Mouse (Mus musculus) midbrain, embryonic 15.5 days (tissue): ENCODE results near the gene Shisa3. TPM values are rescaled to one million over a fixed set of nuclear protein-coding genes. Genes with fewer than 3 reads are reported as not detected.

ENCODE experiments used
- ATAC-seq: fragments of 200-750 bp; cut with Nextera tagmentation; replicated peaks from 2 replicates; pipeline ENCODE4 v1.8.0; 2017; ENCODE audit warnings: moderate TSS enrichment
- H3K27ac ChIP-seq: fragments of 300-500 bp; sonication (generic); 2 replicates; pipeline ENCODE4 v1.5.1; 2015; ENCODE audit warnings: mild to moderate bottlenecking, inconsistent platforms
- H3K27me3 ChIP-seq: fragments of 300-500 bp; sonication (generic); replicated peaks from 2 replicates; pipeline ENCODE4 v1.6.1; 2015; ENCODE audit warnings: inconsistent platforms
- H3K36me3 ChIP-seq: fragments of 300-500 bp; sonication (generic); replicated peaks from 2 replicates; pipeline ENCODE4 v1.6.1; 2015; ENCODE audit warnings: inconsistent platforms
- H3K4me1 ChIP-seq: fragments of 300-500 bp; sonication (generic); 2 replicates; pipeline ENCODE4 v1.6.1; 2015; ENCODE audit warnings: inconsistent platforms
- H3K4me2 ChIP-seq: fragments of 300-500 bp; sonication (generic); 2 replicates; pipeline ENCODE4 v1.6.1; 2015; ENCODE audit warnings: inconsistent platforms, mild to moderate bottlenecking, moderate library complexity
- H3K4me3 ChIP-seq: fragments of 300-500 bp; sonication (generic); 2 replicates; pipeline ENCODE4 v1.5.1; 2015; ENCODE audit warnings: mild to moderate bottlenecking, inconsistent platforms
- H3K9ac ChIP-seq: fragments of 300-500 bp; sonication (generic); 2 replicates; pipeline ENCODE4 v1.6.1; 2015; ENCODE audit warnings: mild to moderate bottlenecking, inconsistent platforms
- H3K9me3 ChIP-seq: fragments of 300-500 bp; sonication (generic); 2 replicates; pipeline ENCODE4 v1.6.1; 2016; ENCODE audit warnings: inconsistent platforms
- WGBS: fragments of 180-500 bp; shearing (Covaris S2); methylation state at CpG from one replicate; pipeline ENCODE4 v1.1.7; 2015; ENCODE audit warnings: mixed read lengths; 5-methylcytosine and 5-hydroxymethylcytosine counted together
- polyA plus RNA-seq: library from polyadenylated mRNA; unstranded; fragments of >200 nt; fragmentation: Nextera tagmentation; extraction: Ambion mirVana; gene quantifications from 2 replicates; pipeline ENCODE4 v1.2.1, GENCODE M21; 2015

Gene Shisa3
- polyA plus RNA-seq, 1 experiment from 2014 or later: 37.2 TPM

DNA sequence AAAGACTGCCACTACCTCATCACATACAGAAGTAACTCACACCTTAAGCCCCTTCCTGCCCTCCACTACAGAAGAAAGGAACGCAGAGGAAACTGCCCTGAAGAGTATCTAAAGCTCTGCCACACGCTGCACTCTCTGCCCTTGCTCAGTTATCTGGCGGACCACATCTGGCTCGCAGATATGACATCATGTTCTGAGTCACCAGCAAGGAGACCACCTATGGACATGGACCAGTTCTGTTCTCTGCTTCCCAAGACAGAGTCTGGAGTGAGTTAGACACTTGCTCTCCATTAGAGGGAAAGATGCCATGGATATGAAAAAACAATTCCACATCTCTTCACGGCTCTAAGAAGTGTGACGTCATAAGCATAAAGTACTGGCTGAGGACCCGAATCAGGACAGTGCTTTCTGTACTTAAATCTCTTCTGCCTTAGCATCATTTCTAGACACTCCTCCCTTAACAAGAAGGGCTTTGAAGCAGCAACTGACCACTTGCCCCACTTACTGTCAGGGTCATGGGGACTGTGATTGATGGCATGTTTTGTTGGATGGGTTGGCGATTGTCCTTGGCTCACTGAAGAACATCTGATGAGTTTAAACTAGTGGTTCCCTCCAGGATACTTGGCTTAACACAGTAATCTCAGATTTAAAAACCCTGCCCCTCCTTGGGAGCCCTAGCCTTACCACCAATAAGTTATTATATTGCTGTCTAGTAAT is 33.1 kb downstream of the Shisa3 start:
- H3K36me3 ChIP-seq: 0 out of 2 replicates have a peak, but pooled peaks cover 4% of the 10 kb centered on the region
- H3K4me2 ChIP-seq: no peak overlapping the region
- H3K4me1 ChIP-seq: no peaks in the 10 kb centered on the region
- H3K27ac ChIP-seq: no peak overlapping the region
- ATAC-seq: no peak
- H3K9me3 ChIP-seq: no peaks in the 10 kb centered on the region
- H3K9ac ChIP-seq: no peak overlapping the region
- H3K4me3 ChIP-seq: no peak overlapping the region
- WGBS: 89% methylated on average over 8 of the region's 8 CpGs
- peaks cover 71% of the 10 kb centered on the region for H3K27me3 ChIP-seq

DNA sequence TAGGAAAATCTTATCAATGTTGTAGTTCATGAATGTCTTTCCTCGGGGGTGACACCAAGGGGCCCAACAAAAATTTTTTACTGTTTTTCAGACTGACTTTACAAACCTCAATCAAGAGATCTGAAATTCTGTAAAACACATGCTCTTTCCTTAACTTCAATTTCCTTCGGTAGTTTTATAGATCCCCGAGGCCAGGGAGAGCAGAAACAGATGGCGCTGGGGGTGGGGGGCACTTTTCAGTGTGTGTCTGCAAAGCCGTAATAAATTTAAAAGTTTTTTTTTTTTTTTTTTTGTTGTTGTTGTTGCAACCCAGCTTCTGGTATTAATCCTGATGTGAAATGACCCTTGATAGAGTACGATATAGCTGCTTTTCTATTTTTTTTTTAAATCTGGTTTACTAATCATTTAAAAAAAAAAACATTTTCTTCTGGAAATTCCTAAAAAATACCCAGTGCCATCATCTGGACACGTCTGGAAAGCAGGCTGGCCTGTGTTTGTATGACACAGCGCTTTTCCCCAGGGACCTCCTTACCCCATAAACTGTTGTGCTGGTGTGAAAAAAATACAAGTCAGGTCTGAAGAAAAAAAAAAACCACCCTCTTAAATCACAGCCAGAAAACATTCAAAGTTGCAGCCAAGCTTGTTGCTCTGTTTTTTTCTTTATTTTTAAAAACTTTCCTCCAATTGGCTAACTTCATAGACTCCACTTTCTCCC is 33.9 kb downstream of the Shisa3 start:
- Histone ChIP-seq H3K9me3 (no peaks in the 10 kb centered on the region), H3K27ac (no peak overlapping the region), H3K4me2 (no peak overlapping the region), H3K4me3 (no peak overlapping the region), H3K27me3 (peaks cover 63% of the 10 kb centered on the region), H3K36me3 (0 out of 2 replicates have a peak, but pooled peaks cover 4% of the 10 kb centered on the region), H3K9ac (no peak overlapping the region), H3K4me1 (no peaks in the 10 kb centered on the region)
- WGBS: 84% methylated on average over 8 of the region's 8 CpGs
- no peak for ATAC-seq

DNA sequence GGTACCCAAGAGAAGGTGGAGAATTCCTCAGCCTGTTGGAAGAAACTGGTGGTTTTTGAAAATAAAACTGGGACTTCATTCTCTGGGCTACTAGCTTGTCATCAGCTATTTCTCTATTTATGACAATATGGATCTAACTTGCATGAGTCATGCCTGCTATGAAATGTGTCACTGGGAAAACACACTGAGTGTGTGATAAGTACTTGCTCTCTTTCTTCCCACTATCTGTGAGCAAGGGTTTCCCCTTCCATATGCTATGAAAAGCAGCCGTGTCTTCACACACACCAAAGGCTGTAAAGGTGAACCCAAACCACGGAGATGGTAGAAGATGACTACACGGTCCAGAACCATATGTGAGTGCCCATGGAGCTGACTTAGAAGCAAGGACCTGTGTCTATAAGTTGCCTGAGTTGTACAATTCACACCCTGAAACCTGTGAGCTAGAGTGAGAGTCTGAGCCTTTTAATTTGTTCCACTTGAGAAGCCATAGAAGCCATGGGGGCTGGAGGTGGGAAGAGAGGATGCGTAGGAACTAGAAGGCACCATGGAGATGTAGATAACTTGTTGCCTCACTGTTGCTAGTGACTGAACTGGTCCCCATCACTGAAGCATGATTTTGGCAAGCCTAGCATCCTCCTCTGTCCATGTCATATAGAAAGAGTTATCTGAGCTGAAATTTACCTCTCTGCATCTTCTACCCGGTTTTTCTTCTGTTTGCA is 36.0 kb downstream of the Shisa3 start:
- H3K4me2 ChIP-seq: no peak overlapping the region
- H3K27ac ChIP-seq: no peak overlapping the region
- H3K9me3 ChIP-seq: no peaks in the 10 kb centered on the region
- no peak for ATAC-seq
- H3K4me3 ChIP-seq: no peak overlapping the region
- H3K4me1 ChIP-seq: no peaks in the 10 kb centered on the region
- H3K9ac ChIP-seq: no peak overlapping the region
- H3K27me3 ChIP-seq: peaks cover 55% of the 10 kb centered on the region
- WGBS: 91% methylated on average over 5 of the region's 5 CpGs
- no peaks in the 10 kb centered on the region; the same call in 1 of the 2 replicates for H3K36me3 ChIP-seq

DNA sequence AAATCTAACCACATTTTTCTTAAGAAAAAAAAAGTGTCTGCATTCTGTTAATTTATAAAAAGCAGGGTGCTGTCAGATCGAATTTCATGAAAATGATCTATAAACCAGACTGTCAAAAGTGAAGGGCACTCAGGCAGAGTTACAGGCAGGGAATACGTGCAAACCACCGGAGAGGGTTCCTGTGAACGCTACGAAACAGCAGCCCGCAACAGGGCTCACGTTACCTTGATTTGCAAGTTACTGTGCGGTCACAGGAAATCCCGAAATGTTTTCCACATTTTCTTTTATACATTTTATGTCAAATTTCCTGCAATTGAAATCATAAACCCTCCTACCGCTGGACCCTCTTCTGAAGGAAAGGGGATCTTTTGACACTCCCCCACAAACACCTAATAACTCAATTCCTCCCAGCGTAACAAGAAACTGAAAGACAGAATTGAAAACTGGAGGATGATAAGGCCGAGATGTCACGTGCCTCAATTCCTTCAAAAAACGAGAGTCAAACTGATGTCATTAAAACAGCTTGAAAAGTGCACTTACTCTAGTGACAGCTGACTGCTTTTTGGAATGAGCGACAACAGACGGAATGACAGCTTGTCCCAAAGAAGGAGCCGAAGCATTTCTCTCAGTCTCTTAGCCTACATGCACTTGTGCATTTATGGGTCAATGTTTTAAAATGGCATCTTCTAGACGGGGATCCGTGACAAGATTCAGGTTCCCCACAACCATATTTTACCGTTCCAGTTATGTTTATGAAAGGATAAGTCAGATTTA is 39.3 kb downstream of the Shisa3 start:
- Histone ChIP-seq H3K27ac (no peak overlapping the region), H3K4me2 (no peak overlapping the region), H3K9ac (no peak overlapping the region), H3K27me3 (peaks cover 67% of the 10 kb centered on the region), H3K4me3 (no peak overlapping the region), H3K36me3 (no peaks in the 10 kb centered on the region; the same call in 1 of the 2 replicates), H3K4me1 (no peaks in the 10 kb centered on the region), H3K9me3 (no peaks in the 10 kb centered on the region)
- ATAC-seq: no peak
- WGBS: 89% methylated on average over 20 of the region's 20 CpGs

DNA sequence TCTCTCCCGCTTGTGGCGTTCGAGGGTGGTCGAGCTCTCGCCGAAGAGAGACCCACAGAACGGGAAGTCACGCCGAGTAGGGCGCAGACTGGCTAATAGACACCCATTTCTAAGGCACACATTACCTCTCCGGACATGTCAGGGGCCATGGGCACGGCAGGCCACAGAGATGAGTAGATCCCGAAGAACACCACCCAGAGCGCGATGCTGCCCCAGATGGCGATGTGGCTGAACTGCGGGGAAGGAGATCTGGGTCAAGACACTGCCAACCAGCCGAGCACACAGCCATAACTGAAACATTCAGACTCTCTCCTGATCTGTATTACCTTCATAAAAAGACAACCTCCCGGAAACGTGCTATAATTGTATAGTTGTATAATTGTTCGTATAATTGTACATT is 39.9 kb downstream of the Shisa3 start:
- 81% methylated on average over 21 of the region's 21 CpGs for WGBS
- peaks cover 66% of the 10 kb centered on the region for H3K27me3 ChIP-seq
- H3K9ac ChIP-seq: no peak overlapping the region
- H3K27ac ChIP-seq: no peak overlapping the region
- H3K4me1 ChIP-seq: no peaks in the 10 kb centered on the region
- H3K4me2 ChIP-seq: no peak overlapping the region
- H3K4me3 ChIP-seq: no peak overlapping the region
- H3K9me3 ChIP-seq: no peaks in the 10 kb centered on the region
- no peaks in the 10 kb centered on the region; the same call in 1 of the 2 replicates for H3K36me3 ChIP-seq
- no peak for ATAC-seq

DNA sequence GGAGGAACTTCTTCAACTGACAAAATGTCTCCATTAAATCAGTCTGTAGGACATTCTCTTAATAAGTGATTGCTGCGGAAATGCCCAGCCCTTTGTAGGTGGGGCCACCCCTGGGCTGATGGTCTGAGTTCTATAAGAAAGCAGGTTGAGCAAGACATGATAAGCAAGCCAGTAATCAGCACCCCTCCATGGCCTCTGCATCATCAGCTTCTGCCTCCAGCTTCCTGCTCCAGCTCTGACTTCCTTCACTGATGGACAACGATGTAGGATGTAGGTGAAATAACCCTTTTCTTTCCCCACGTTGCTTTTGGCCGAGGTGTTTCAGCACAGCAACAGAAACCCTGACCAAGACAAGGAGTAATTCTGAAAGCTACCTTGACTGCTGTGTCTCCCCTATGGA is 41.5 kb downstream of the Shisa3 start:
- H3K9me3 ChIP-seq: no peaks in the 10 kb centered on the region
- 87% methylated on average over 4 of the region's 4 CpGs for WGBS
- H3K4me1 ChIP-seq: no peaks in the 10 kb centered on the region
- no peak overlapping the region for H3K4me3 ChIP-seq
- H3K9ac ChIP-seq: no peak overlapping the region
- peaks cover 3% of the 10 kb centered on the region; the same call in 1 of the 2 replicates for H3K36me3 ChIP-seq
- H3K4me2 ChIP-seq: no peak overlapping the region
- no peak for ATAC-seq
- no peak overlapping the region for H3K27ac ChIP-seq
- peaks cover 72% of the 10 kb centered on the region for H3K27me3 ChIP-seq

DNA sequence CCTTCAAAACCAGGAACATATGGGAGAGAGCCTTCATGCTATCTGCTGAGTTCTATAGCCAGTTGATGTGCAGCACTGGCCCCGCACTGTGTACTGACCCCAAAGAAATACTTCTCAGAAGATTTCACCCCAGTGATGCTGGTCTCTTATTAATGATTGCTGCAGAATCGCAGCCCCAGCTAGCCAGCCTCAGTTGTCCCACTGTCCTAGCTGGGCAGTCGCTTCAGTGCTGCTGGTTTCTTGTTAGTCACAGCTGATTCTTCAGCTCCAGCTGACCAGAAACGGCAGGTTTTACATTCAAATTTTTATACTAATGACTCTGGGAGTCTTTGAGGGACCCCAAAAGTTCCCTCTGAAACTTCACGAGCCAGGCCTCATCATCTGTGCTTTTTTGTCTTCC is 42.3 kb downstream of the Shisa3 start:
- H3K9ac ChIP-seq: no peak overlapping the region
- H3K4me2 ChIP-seq: no peak overlapping the region
- no peak overlapping the region for H3K4me3 ChIP-seq
- no peak overlapping the region for H3K27ac ChIP-seq
- no peaks in the 10 kb centered on the region for H3K9me3 ChIP-seq
- WGBS: 97% methylated on average over 5 of the region's 5 CpGs
- H3K36me3 ChIP-seq: peaks cover 3% of the 10 kb centered on the region; the same call in 1 of the 2 replicates
- H3K4me1 ChIP-seq: no peaks in the 10 kb centered on the region
- H3K27me3 ChIP-seq: peaks cover 72% of the 10 kb centered on the region
- no peak for ATAC-seq

DNA sequence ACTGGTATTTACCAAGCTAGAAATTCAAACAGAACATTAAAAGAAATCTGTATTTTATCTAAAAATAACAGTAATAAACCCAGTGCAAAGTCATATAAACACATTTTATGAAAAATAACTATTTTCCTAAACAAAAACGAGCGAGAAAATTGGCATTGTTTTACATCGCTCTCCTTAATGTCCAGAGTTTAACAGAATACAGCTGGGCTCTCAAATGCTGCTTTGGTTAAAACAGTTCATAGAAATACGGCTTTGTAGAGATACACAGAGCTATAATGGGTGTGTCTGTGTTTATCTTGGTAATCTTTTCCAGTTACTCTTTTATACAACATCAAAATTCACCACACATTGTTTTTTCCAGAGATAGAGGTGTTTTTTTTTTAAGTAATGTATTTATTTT is 44.8 kb downstream of the Shisa3 start:
- H3K36me3 ChIP-seq: peaks cover 3% of the 10 kb centered on the region; the same call in 1 of the 2 replicates
- H3K27ac ChIP-seq: no peak overlapping the region
- no peak overlapping the region for H3K4me2 ChIP-seq
- H3K9me3 ChIP-seq: no peaks in the 10 kb centered on the region
- peaks cover 3% of the 10 kb centered on the region; the same call in 1 of the 2 replicates for H3K4me1 ChIP-seq
- no peak overlapping the region for H3K9ac ChIP-seq
- H3K27me3 ChIP-seq: peaks cover 75% of the 10 kb centered on the region
- 89% methylated on average over 4 of the region's 4 CpGs for WGBS
- H3K4me3 ChIP-seq: no peak overlapping the region
- no peak for ATAC-seq

DNA sequence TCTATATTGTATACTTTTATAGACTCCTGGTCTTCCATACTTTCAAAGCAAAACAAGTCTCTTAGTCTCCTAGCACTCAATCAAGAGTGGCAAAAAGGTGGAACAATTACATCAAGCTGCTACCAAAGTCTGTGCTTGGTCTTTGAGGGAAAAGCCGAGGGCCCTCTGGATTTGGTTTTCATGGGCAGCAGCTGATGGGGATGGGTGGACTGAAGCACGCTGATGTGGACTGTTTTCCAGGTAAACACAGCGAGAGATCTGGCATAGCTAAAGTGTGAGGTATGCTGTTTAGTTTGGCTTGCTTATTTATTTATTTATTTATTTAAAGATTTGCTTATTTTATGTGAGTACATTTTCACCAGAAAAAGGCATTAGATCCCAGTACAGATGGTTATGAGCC is 45.9 kb downstream of the Shisa3 start:
- H3K27me3 ChIP-seq: peaks cover 69% of the 10 kb centered on the region
- H3K9me3 ChIP-seq: no peaks in the 10 kb centered on the region
- no peak for ATAC-seq
- no peak overlapping the region for H3K4me2 ChIP-seq
- H3K4me3 ChIP-seq: no peak overlapping the region
- H3K4me1 ChIP-seq: peaks cover 3% of the 10 kb centered on the region; the same call in 1 of the 2 replicates
- no peak overlapping the region for H3K9ac ChIP-seq
- 96% methylated on average over 3 of the region's 3 CpGs for WGBS
- H3K36me3 ChIP-seq: 0 out of 2 replicates have a peak, but pooled peaks cover 3% of the 10 kb centered on the region
- no peak overlapping the region for H3K27ac ChIP-seq

DNA sequence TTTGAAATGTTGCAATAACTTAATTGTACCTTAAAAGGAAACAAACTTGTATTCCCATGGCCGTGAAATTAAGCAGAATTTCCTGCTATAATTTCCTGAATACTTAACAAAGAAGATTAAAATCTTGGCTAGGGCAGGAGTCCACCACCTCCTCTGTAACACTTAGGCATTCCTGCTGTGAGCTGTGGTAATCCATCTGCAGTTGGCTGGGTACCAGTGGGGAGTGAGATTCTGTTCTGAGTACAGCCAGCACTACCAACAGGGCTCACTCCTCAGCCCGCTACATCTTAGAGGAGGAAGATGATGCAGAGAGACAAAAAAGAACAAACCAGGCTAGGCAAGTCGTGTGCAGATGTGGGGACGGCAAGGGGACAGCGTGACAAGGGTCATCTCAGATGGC is 46.9 kb downstream of the Shisa3 start:
- Histone ChIP-seq H3K36me3 (0 out of 2 replicates have a peak, but pooled peaks cover 3% of the 10 kb centered on the region), H3K27ac (no peak overlapping the region), H3K4me3 (no peak overlapping the region), H3K4me1 (peaks cover 3% of the 10 kb centered on the region; the same call in 1 of the 2 replicates), H3K9ac (no peak overlapping the region), H3K27me3 (peaks cover 70% of the 10 kb centered on the region), H3K9me3 (no peaks in the 10 kb centered on the region), H3K4me2 (no peak overlapping the region)
- ATAC-seq: no peak
- WGBS: 46% methylated on average over 5 of the region's 5 CpGs

DNA sequence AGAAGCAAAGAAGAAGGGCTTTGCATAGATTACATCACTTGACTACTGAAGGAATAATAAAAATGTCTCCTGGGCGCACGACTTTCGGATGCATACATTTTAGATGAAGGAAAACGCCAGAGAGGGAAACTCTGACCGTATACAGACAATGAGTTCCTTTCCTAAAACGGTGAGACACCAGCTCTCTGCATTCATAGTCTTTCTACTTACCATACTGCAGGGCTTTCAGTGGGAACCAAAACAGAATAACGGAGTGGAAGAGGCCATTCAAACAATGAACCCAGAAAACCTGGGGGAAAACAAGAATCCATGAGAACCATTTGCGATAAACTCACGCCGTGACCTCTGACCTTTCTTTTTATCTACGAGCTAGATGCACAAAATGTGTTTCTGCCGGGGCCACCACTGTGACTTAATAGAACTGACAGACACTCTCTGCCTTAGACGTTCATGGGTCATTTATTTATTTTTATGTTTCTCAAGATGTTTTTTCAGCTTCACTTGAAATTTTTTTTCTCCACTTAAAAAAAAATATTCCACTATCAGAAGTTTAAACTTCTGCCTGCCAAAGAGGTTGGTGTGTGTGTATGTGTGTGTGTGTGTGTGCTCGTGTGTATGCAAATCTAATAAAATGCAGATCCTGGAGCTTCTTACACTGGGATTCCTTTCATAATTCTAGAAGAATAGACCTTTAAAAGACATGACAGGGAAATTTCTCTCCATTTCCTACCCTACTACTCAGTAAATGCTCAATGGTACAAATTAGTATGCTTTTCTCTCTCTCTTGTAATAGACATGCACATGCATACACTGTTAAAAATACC is 48.2 kb downstream of the Shisa3 start:
- H3K9me3 ChIP-seq: no peaks in the 10 kb centered on the region
- H3K4me2 ChIP-seq: no peak overlapping the region
- 0 out of 2 replicates have a peak, but pooled peaks cover 3% of the 10 kb centered on the region for H3K36me3 ChIP-seq
- peaks cover 3% of the 10 kb centered on the region; the same call in 1 of the 2 replicates for H3K4me1 ChIP-seq
- peaks cover 62% of the 10 kb centered on the region for H3K27me3 ChIP-seq
- no peak overlapping the region for H3K27ac ChIP-seq
- 17% methylated on average over 14 of the region's 14 CpGs for WGBS
- H3K9ac ChIP-seq: no peak overlapping the region
- H3K4me3 ChIP-seq: no peak overlapping the region
- no peak for ATAC-seq
